Mouse (Mus musculus): ENCODE measurements at regions not wholly inside any gene's neighbourhood (a gene's known extent, or its start where the extent isn't known, plus 50 kb on each side); places are given as distances from the start of the nearest gene placed in this dataset.
A peak's percentile ranks its signal among the peaks of the same experiment; 100 is the strongest.

GRCm38 (mm10) chr4:83915871-83916270 is 390.5 kb downstream of the Ccdc171 start:
- no peak for DNase-seq (ENCODE audit: low spot score)

GRCm38 (mm10) chr4:83917009-83917408 is 391.7 kb downstream of the Ccdc171 start:
- DNase-seq (ENCODE audit: low spot score): no peak

- DNase-seq (ENCODE audit: low spot score): no peak
Observed at GRCm38 (mm10) chr4:83918093-83918492, 392.7 kb downstream of the Ccdc171 start.

- no peak for DNase-seq (ENCODE audit: low spot score)
Observed at GRCm38 (mm10) chr4:83919041-83919440, 393.7 kb downstream of the Ccdc171 start.

GRCm38 (mm10) chr4:83925118-83925842 is 399.9 kb downstream of the Ccdc171 start:
- DNase-seq (ENCODE audit: low spot score): no peak

GRCm38 (mm10) chr4:83926195-83926731 is 400.9 kb downstream of the Ccdc171 start:
- DNase-seq (ENCODE audit: low spot score): no peak

- DNase-seq (ENCODE audit: low spot score): no peak
Observed at GRCm38 (mm10) chr4:83931897-83932654, 406.7 kb downstream of the Ccdc171 start.

GRCm38 (mm10) chr4:83941693-83942092 is 416.3 kb downstream of the Ccdc171 start:
- DNase-seq (ENCODE audit: low spot score): no peak

GRCm38 (mm10) chr4:83949612-83950011 is 424.3 kb downstream of the Ccdc171 start:
- DNase-seq (ENCODE audit: low spot score): no peak

- DNase-seq (ENCODE audit: low spot score): no peak
Observed at GRCm38 (mm10) chr4:83950809-83951409, 425.6 kb downstream of the Ccdc171 start.

- DNase-seq (ENCODE audit: low spot score): no peak
Observed at GRCm38 (mm10) chr4:83956252-83956904, 431.0 kb downstream of the Ccdc171 start.

GRCm38 (mm10) chr4:83957217-83957692 is 431.9 kb downstream of the Ccdc171 start:
- DNase-seq (ENCODE audit: low spot score): no peak

- peak; percentile 46 for DNase-seq (ENCODE audit: low spot score)
Observed at GRCm38 (mm10) chr4:83966898-83967297, 441.6 kb downstream of the Ccdc171 start.

GRCm38 (mm10) chr4:83973162-83973561 is 447.8 kb downstream of the Ccdc171 start:
- DNase-seq (ENCODE audit: low spot score): no peak

GRCm38 (mm10) chr4:83974214-83975012 is 449.1 kb downstream of the Ccdc171 start:
- no peak for DNase-seq (ENCODE audit: low spot score)

- no peak for DNase-seq (ENCODE audit: low spot score)
Observed at GRCm38 (mm10) chr4:83975569-83975968, 450.2 kb downstream of the Ccdc171 start.

- no peak for DNase-seq (ENCODE audit: low spot score)
Observed at GRCm38 (mm10) chr4:83976067-83976466, 450.7 kb downstream of the Ccdc171 start.

GRCm38 (mm10) chr4:83979088-83979487 is 453.7 kb downstream of the Ccdc171 start:
- no peak for DNase-seq (ENCODE audit: low spot score)

GRCm38 (mm10) chr4:83984671-83985391 is 459.5 kb downstream of the Ccdc171 start:
- no peak for DNase-seq (ENCODE audit: low spot score)

- no peak for DNase-seq (ENCODE audit: low spot score)
Observed at GRCm38 (mm10) chr4:83985451-83985850, 460.1 kb downstream of the Ccdc171 start.

All from layer of hippocampus, adult 11-12 months (tissue).